Mouse (Mus musculus): ENCODE data around the gene Ralb.

DNA sequence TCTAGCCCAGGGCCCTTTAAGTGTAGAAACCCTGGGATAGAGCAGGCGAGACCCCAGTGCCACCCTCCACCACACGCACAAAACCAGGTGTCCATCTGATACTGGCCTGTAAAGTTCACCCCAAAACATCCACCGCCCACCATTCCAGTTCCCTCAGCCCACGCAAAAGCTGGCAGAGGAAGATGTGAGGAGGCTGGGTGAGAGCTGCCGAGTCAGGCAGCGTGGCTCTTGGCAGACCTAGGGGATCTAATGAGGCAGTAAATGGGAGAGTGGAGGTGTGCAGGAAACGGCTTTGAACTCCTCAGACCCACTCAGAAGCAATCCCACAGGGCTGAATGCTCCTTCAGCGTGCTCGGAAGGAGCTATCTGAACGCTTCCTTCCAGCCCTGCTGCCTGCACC is 53.2 kb downstream of the Ralb start:
- TF ChIP-seq CTCF (IDR thresholded peaks at IDR 0.05; ENCODE audit: borderline replicate concordance, insufficient read depth, low read length), result no peak
- no peak for TF ChIP-seq POLR2A (IDR thresholded peaks at IDR 0.05; ENCODE audit: low read depth, low read length)
